Mouse (Mus musculus) olfactory bulb, adult 2 months (tissue): ENCODE results near the gene 4931406C07Rik.

Experiments
- CTCF ChIP-seq: fragments of 200-500 bp; IDR thresholded peaks from 2 replicates; pipeline ENCODE4 v1.5.1; 2012; ENCODE audit warnings: low read depth, mild to moderate bottlenecking, low read length, moderate library complexity; ENCODE audit not compliant: insufficient read depth
- POLR2A ChIP-seq: fragments of 200-500 bp; IDR thresholded peaks from 2 replicates; pipeline ENCODE4 v1.6.1; 2012; ENCODE audit warnings: mild to moderate bottlenecking, low read depth, low read length, moderate library complexity; ENCODE audit not compliant: insufficient read depth

- TF ChIP-seq POLR2A (no peak), CTCF (no peak)
Observed at GRCm38 (mm10) chr9:15285443-15285842, 20.8 kb downstream of the 4931406C07Rik start.
